7 mouse cellular contexts compared by ENCODE assay signal in the genomic region with DNA sequence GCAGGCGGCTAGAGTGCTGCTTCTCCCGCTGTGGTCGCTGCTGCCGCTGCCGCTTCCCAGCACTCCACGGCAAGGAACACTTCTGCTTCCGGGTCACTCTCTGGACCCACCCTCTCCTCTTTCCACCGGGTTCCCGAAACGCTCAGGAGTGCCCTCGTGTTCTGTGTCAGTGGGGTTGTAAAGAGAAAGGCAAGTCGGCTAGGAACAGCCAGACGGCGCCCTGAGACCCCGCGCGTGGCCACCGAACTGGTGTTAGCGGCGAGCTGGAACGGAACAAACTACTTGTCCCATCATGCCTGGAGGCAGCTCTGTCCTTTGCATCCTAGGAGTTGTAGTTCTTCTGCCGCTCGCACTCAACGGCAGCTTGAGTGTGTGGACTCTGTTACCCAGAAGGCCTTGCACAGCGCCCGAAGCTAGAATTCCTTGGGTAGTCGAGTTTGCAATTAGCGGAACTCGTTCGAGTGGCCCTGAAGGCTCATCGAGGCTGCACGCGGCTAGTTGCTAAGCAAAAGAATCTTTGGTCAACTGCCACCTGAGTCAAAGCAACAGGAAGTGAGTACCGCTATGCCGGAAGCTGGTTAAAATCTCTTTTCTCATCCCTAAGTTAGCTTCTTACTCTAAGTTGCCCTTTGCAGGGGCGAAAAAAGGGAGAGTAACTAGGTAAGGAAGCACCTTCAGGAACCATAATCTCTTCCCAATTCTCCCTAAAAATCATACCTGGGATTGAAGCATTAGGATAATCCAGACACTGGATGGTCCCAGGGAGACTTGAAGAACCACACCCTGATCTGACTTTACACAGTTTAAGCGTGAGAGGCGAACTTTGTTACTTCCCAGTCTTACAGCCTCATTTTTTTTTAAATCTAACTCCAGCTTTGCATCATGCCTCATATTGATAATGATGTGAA. TPM values are rescaled to one million over a fixed set of nuclear protein-coding genes. Genes with fewer than 3 reads are reported as not detected.
DNase-seq lines count a peak whose midpoint lies in the region; ATAC-seq lines count a peak whose summit lies in the region.

Gmpr2 (plus strand) TSS at position 109 of the 908 bp plus-strand sequence.
Nedd8 (minus strand) TSS at position 292 of the 908 bp plus-strand sequence.

- peak; percentile 97 for ATAC-seq in embryonic facial prominence, embryonic 11.5 days (replicated peaks; ENCODE audit: insufficient number of reproducible peaks, low FRiP score, low TSS enrichment, low read depth)
- peak; percentile 97 for ATAC-seq in granulocyte monocyte progenitor cell, adult 5-6 weeks (replicated peaks; ENCODE audit: poor library complexity, severe bottlenecking)
- ATAC-seq in midbrain, embryonic 13.5 days, result peak; percentile 99

- H3K27me3 ChIP-seq in embryonic facial prominence, embryonic 11.5 days (ENCODE audit: control insufficient read depth, insufficient read depth, low read length), result no peaks in the 10 kb centered on the region
- no peaks in the 10 kb centered on the region for H3K27me3 ChIP-seq in limb, embryonic 10.5 days (ENCODE audit: low read depth, poor library complexity, severe bottlenecking)
- no peaks in the 10 kb centered on the region for H3K27me3 ChIP-seq in midbrain, embryonic 13.5 days

- H3K27ac ChIP-seq in embryonic facial prominence, embryonic 11.5 days (replicated peaks; ENCODE audit: low read depth, low read length), result peak within 1 kb of the TSS; percentile 70
- H3K27ac ChIP-seq in limb, embryonic 10.5 days, result peak within 1 kb of the TSS; percentile 94
- peak within 1 kb of the TSS; percentile 91 for H3K27ac ChIP-seq in midbrain, embryonic 13.5 days

- under 1% methylated on average over 38 of the region's 38 CpGs for WGBS in embryonic facial prominence, embryonic 11.5 days
- 1% methylated on average over 38 of the region's 38 CpGs for WGBS in limb, embryonic 10.5 days
- WGBS in midbrain, embryonic 13.5 days, result under 1% methylated on average over 38 of the region's 38 CpGs

- peak within 1 kb of the TSS; percentile 78 for H3K9ac ChIP-seq in embryonic facial prominence, embryonic 11.5 days (replicated peaks; ENCODE audit: low read length)
- H3K9ac ChIP-seq in midbrain, embryonic 13.5 days (replicated peaks), result peak within 1 kb of the TSS; percentile 87

- no peaks in the 10 kb centered on the region for H3K4me1 ChIP-seq in embryonic facial prominence, embryonic 11.5 days (ENCODE audit: control insufficient read depth, insufficient read depth, low read length)
- H3K4me1 ChIP-seq in limb, embryonic 10.5 days, result peaks cover 23% of the 10 kb centered on the region
- H3K4me1 ChIP-seq in midbrain, embryonic 13.5 days (replicated peaks), result peaks cover 31% of the 10 kb centered on the region

- no peaks in the 10 kb centered on the region for H3K9me3 ChIP-seq in embryonic facial prominence, embryonic 11.5 days (replicated peaks; ENCODE audit: control insufficient read depth, low read length)
- H3K9me3 ChIP-seq in limb, embryonic 10.5 days (replicated peaks), result no peaks in the 10 kb centered on the region
- no peaks in the 10 kb centered on the region for H3K9me3 ChIP-seq in midbrain, embryonic 13.5 days

- H3K4me2 ChIP-seq in embryonic facial prominence, embryonic 11.5 days (ENCODE audit: low read depth, low read length), result peak within 1 kb of the TSS; percentile 74
- H3K4me2 ChIP-seq in midbrain, embryonic 13.5 days (replicated peaks), result peak within 1 kb of the TSS; percentile 97

- peak; percentile 93 for DNase-seq in adrenal gland, postnatal 14 days
- peak; percentile 96 for DNase-seq in embryonic facial prominence, embryonic 11.5 days (ENCODE audit: low spot score)
- peak; percentile 97 for DNase-seq in kidney, adult 11 months
- DNase-seq in limb, embryonic 10.5 days (ENCODE audit: low spot score), result peak; percentile 89
- DNase-seq in spleen, adult 12 weeks (ENCODE audit: low spot score), result peak; percentile 85

- peak within 1 kb of the TSS; percentile 70 for H3K4me3 ChIP-seq in embryonic facial prominence, embryonic 11.5 days (ENCODE audit: low read depth, low read length)
- peak within 1 kb of the TSS; percentile 87 for H3K4me3 ChIP-seq in limb, embryonic 10.5 days
- peak within 1 kb of the TSS; percentile 83 for H3K4me3 ChIP-seq in midbrain, embryonic 13.5 days (replicated peaks)

- peaks cover 5% of the 10 kb centered on the region for H3K36me3 ChIP-seq in embryonic facial prominence, embryonic 11.5 days (replicated peaks; ENCODE audit: control insufficient read depth, insufficient read depth, low read depth, low read length)
- peaks cover 47% of the 10 kb centered on the region for H3K36me3 ChIP-seq in limb, embryonic 10.5 days
- peaks cover 18% of the 10 kb centered on the region for H3K36me3 ChIP-seq in midbrain, embryonic 13.5 days

RNA-seq across cellular contexts. Expression of gene Gmpr2, which starts in this region (rescaled TPM):
- 24.0 and 25.8 TPM in 2 replicates for total RNA-seq in adrenal gland, postnatal 14 days (2021)
- polyA plus RNA-seq in embryonic facial prominence, embryonic 11.5 days (2014; fragmentation: Nextera tagmentation; extraction: Ambion mirVana), result 60.7 and 67.7 TPM in 2 replicates
- total RNA-seq in granulocyte monocyte progenitor cell, adult 5-6 weeks (2014; fragmentation: Nextera tagmentation), result 33.9 and 37.7 TPM in 2 replicates
- 47.1 and 57.0 TPM in 2 replicates for total RNA-seq in granulocyte monocyte progenitor cell, adult 5-6 weeks (2017)
- polyA plus RNA-seq in limb, embryonic 10.5 days (2016; fragmentation: Nextera tagmentation; extraction: Ambion mirVana), result 55.8 and 60.8 TPM in 2 replicates
- polyA plus RNA-seq in midbrain, embryonic 13.5 days (2015; fragmentation: Nextera tagmentation; extraction: Ambion mirVana), result 49.5 and 53.3 TPM in 2 replicates

RNA-seq across cellular contexts. Expression of gene Nedd8, which starts in this region (rescaled TPM):
- 297 and 307 TPM in 2 replicates for total RNA-seq in adrenal gland, postnatal 14 days (2021)
- polyA plus RNA-seq in embryonic facial prominence, embryonic 11.5 days (2014; fragmentation: Nextera tagmentation; extraction: Ambion mirVana), result 622 and 636 TPM in 2 replicates
- 364 and 474 TPM in 2 replicates for total RNA-seq in granulocyte monocyte progenitor cell, adult 5-6 weeks (2014; fragmentation: Nextera tagmentation)
- 274 and 353 TPM in 2 replicates for total RNA-seq in granulocyte monocyte progenitor cell, adult 5-6 weeks (2017)
- polyA plus RNA-seq in limb, embryonic 10.5 days (2016; fragmentation: Nextera tagmentation; extraction: Ambion mirVana), result 649 and 655 TPM in 2 replicates
- 605 and 607 TPM in 2 replicates for polyA plus RNA-seq in midbrain, embryonic 13.5 days (2015; fragmentation: Nextera tagmentation; extraction: Ambion mirVana)

Comparison
In these comparisons a context has a peak if more than half of its experiments do, and no peak if none do; other contexts are left out.
1. Peak in every context shown above with its lines: DNase-seq, ATAC-seq, H3K4me3 ChIP-seq and H3K27ac ChIP-seq.